Mouse (Mus musculus) stomach, embryonic 15.5 days (tissue): ENCODE results near the gene Tnnt3. TPM values are rescaled to one million over a fixed set of nuclear protein-coding genes. Genes with fewer than 3 reads are reported as not detected.

ENCODE experiments used
- ATAC-seq: fragments of 200-750 bp; cut with Nextera tagmentation; 2 replicates; pipeline ENCODE4 v1.8.0; 2017; ENCODE audit warnings: low read depth, moderate number of reproducible peaks, moderate TSS enrichment; ENCODE audit not compliant: insufficient read depth, low FRiP score
- H3K27ac ChIP-seq: fragments of 300-500 bp; sonication (generic); 2 replicates; pipeline ENCODE4 v1.5.1; 2015; ENCODE audit warnings: mild to moderate bottlenecking, inconsistent platforms
- H3K27me3 ChIP-seq: fragments of 300-500 bp; sonication (generic); replicated peaks from 2 replicates; pipeline ENCODE4 v1.6.1; 2015; ENCODE audit warnings: inconsistent platforms
- H3K36me3 ChIP-seq: fragments of 300-500 bp; sonication (generic); 2 replicates; pipeline ENCODE4 v1.6.1; 2015; ENCODE audit warnings: inconsistent platforms
- H3K4me1 ChIP-seq: fragments of 300-500 bp; sonication (generic); 2 replicates; pipeline ENCODE4 v1.6.1; 2015; ENCODE audit warnings: inconsistent platforms
- H3K4me2 ChIP-seq: fragments of 300-500 bp; sonication (generic); 2 replicates; pipeline ENCODE4 v1.6.1; 2015; ENCODE audit warnings: mild to moderate bottlenecking, inconsistent platforms
- H3K4me3 ChIP-seq: fragments of 300-500 bp; sonication (generic); replicated peaks from 2 replicates; pipeline ENCODE4 v1.5.1; 2015; ENCODE audit warnings: inconsistent platforms
- H3K9ac ChIP-seq: fragments of 300-500 bp; sonication (generic); 2 replicates; pipeline ENCODE4 v1.6.1; 2015; ENCODE audit warnings: inconsistent platforms
- H3K9me3 ChIP-seq: fragments of 300-500 bp; sonication (generic); 2 replicates; pipeline ENCODE4 v1.6.1; 2016; ENCODE audit warnings: inconsistent platforms
- WGBS: fragments of 180-500 bp; shearing (Covaris S2); methylation state at CpG from one replicate; pipeline ENCODE4 v1.1.7; 2015; 5-methylcytosine and 5-hydroxymethylcytosine counted together
- polyA plus RNA-seq: library from polyadenylated mRNA; unstranded; fragments of >200 nt; fragmentation: Nextera tagmentation; extraction: Ambion mirVana; gene quantifications from 2 replicates; pipeline ENCODE4 v1.2.1, GENCODE M21; 2015

The Tnnt3 gene
- polyA plus RNA-seq, 1 experiment from 2014 or later, result 4.6 TPM

DNA sequence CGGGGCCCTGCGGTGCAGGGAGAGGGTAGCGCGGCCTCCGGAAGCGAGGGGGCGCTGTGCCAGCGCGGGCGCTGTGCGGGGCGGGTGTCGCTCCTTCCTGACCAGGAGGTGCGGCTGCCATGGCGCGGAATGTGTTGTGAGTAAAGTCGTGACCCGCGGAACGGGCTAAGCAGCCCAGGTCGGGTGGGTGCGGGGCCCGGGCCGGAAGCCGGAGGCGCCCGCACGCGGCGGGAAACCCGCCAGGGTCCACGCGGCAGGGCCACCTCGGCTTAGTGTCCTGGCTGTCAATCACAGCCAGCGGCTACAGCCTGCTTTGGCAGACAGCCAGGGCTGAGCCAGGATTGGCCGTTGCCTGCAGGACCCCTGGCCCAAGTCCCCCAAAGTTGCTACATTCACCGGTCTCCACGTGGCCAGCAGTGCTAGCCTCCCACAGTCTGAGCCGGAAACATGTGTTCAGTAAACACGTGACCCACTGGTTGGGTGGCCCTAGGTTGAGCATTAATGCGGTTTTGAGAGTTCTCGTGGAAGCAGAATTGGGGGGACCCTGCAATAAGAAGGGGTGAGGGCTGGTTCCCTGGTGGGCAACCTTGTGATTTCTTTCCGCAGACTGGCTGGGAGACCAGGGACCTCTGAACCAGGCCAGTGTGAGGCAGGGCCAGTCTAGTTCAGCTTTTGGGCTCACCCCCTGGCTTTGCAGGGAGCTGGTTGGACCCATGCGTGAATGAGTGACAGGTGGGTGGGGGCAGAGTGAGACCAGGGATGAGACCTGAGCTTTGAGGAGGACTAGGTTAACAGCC, 34.6 kb downstream of the Tnnt3 start:
- Histone ChIP-seq H3K9ac (peak overlapping the region; percentile 76), H3K27ac (peak overlapping the region; percentile 96), H3K4me3 (peak overlapping the region; percentile 65), H3K4me2 (peak overlapping the region; percentile 86), H3K4me1 (peaks cover 52% of the 10 kb centered on the region), H3K27me3 (no peaks in the 10 kb centered on the region), H3K36me3 (no peaks in the 10 kb centered on the region), H3K9me3 (no peaks in the 10 kb centered on the region)
- 2% methylated on average over 44 of the region's 44 CpGs for WGBS
- peak; percentile 67 for ATAC-seq

DNA sequence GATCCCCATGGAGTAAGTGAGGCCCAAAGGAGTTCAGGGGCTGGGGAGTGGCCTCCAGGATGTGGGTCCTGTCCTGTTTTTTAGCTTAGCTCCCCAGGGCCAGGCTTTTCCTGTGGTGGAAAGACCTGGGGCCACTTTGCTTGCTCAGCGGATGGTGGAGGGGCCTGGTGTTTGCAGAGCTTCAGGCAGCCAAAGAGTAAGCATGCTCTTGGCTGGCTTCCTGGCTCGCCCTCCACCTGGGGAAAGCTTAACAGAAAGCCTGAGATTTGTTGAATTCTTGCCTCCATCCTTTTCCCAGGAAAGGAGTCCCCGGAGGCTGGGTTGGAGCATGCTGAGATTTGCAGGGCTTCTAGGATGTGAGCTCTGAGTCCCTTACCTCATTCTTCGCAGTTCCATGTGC, 36.5 kb downstream of the Tnnt3 start:
- no peaks in the 10 kb centered on the region for H3K27me3 ChIP-seq
- H3K4me3 ChIP-seq, result no peak overlapping the region
- H3K4me2 ChIP-seq, result no peak overlapping the region
- peak; percentile 36 for ATAC-seq
- H3K4me1 ChIP-seq, result peaks cover 61% of the 10 kb centered on the region
- H3K9me3 ChIP-seq, result no peaks in the 10 kb centered on the region
- no peaks in the 10 kb centered on the region for H3K36me3 ChIP-seq
- WGBS, result 45% methylated on average over 4 of the region's 4 CpGs
- peak overlapping the region; percentile 96 for H3K27ac ChIP-seq
- H3K9ac ChIP-seq, result peak overlapping the region; percentile 20; the same call in 1 of the 2 replicates

DNA sequence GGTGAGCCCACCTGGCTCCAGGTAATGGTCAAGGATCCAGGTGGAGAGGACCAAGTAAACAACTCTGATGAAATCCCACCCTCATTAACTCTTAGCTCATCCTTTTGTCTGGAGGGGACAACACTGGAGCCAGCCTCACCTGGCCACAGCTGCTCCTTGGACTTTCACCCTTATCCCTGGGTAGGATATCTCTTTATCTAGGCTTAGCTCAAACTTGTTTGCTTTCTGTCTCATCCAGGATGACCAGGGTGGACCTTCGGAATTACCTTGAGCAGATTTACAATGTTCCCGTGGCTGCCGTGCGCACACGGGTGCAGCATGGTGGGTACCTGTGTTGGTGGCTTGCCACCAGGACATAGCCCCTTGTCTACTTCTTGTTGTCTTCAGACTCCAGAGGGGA, 37.2 kb downstream of the Tnnt3 start:
- Histone ChIP-seq H3K4me3 (no peak overlapping the region), H3K4me2 (no peak overlapping the region), H3K27me3 (no peaks in the 10 kb centered on the region), H3K4me1 (peaks cover 63% of the 10 kb centered on the region), H3K9me3 (no peaks in the 10 kb centered on the region), H3K36me3 (no peaks in the 10 kb centered on the region), H3K9ac (no peak overlapping the region), H3K27ac (peak overlapping the region; percentile 96)
- 90% methylated on average over 5 of the region's 5 CpGs for WGBS
- no peak for ATAC-seq

DNA sequence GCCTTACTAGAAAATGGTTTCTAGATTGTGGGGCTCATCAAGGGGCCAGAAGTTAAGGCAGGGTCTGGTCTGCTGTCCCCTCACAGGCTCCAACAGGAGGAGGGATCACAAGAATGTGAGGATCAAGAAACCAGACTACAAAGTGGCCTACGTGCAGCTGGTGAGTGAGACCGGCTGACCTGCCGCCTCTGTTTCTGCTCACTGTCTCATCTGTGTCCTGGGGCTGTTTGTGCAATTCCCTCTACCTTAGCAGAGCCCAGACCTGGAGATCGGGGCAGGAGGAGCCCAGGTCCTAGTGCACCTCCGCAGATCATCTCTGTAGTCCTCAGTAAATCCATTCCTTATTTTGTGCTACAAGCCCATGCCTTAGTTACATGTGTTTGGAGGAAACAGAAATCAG, 38.5 kb downstream of the Tnnt3 start:
- no peaks in the 10 kb centered on the region for H3K9me3 ChIP-seq
- peaks cover 57% of the 10 kb centered on the region for H3K4me1 ChIP-seq
- no peak overlapping the region for H3K4me3 ChIP-seq
- no peak overlapping the region for H3K9ac ChIP-seq
- peak overlapping the region; percentile 89 for H3K27ac ChIP-seq
- no peak overlapping the region for H3K4me2 ChIP-seq
- no peaks in the 10 kb centered on the region for H3K36me3 ChIP-seq
- H3K27me3 ChIP-seq, result no peaks in the 10 kb centered on the region
- WGBS, result 49% methylated on average over 5 of the region's 5 CpGs
- no peak for ATAC-seq

DNA sequence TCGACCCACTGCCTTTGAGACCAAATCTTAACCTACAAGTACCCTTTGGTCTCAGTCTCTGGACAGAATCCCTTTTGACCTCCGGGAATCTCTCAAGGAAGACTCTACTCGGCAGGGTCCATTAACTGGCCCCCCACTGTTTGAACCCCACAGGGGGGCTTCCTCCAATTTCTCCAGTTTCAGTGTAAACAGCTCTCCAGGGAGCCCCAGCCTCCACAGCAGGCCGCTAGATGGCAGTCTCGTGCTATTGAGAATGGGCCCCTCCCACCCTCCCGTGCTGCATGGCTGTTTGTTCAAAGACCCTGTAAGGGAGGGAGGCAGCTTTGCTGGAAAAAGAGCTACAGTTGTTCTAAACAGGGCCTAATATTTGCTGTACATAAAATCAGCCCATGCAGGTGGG, 39.2 kb downstream of the Tnnt3 start:
- ATAC-seq, result peak; percentile 24; the same call in 1 of the 2 replicates
- no peak overlapping the region for H3K4me3 ChIP-seq
- peak overlapping the region; percentile 29 for H3K4me2 ChIP-seq
- H3K9me3 ChIP-seq, result no peaks in the 10 kb centered on the region
- WGBS, result 10% methylated on average over 6 of the region's 6 CpGs
- no peaks in the 10 kb centered on the region for H3K27me3 ChIP-seq
- no peaks in the 10 kb centered on the region for H3K36me3 ChIP-seq
- H3K4me1 ChIP-seq, result peaks cover 58% of the 10 kb centered on the region
- H3K27ac ChIP-seq, result peak overlapping the region; percentile 89
- no peak overlapping the region for H3K9ac ChIP-seq

DNA sequence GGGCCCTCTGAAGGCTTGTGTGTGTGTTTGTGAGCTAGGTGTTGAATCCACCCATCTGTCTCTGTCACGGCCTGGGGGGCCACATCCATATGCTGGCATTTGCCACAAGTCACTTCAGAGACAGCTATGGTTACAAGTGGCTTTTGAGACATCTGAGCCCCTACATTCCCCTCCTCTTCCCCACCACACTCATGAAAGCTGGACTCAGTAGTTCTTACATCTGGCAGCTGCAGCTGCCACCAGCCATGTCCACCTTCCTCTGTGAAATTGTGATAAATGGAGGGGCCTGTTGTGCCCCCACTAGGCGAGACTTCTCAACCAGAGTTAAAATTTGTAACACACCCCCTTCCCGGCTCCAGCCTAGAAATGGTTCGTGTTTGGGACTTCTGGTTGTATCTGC, 39.7 kb downstream of the Tnnt3 start:
- Histone ChIP-seq H3K9ac (no peak overlapping the region), H3K4me3 (no peak overlapping the region), H3K4me1 (peaks cover 63% of the 10 kb centered on the region), H3K4me2 (peak overlapping the region; percentile 29), H3K27me3 (no peaks in the 10 kb centered on the region), H3K36me3 (no peaks in the 10 kb centered on the region), H3K9me3 (no peaks in the 10 kb centered on the region), H3K27ac (peak overlapping the region; percentile 89)
- 16% methylated on average over 4 of the region's 4 CpGs for WGBS
- ATAC-seq, result no peak

DNA sequence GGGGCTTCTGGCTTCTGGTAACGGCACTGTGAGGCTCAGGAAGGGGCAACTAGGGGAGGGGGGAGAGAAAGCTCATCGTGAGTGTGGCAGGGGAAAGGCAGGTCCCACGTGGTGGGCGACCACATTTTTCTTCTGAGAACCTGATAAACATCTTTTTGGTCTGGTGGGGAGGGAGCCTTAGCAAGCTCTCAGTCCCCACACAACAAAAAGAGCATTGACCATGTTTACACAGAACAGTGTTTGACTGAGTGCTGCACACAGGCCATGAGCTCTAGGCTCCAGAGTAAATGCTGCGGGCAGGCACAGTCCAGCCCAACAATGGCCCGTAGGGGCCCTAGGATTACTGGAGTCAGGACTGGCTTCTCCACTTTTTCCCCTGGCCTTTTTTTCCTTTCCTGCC, 40.1 kb downstream of the Tnnt3 start:
- Histone ChIP-seq H3K4me3 (no peak overlapping the region), H3K27me3 (no peaks in the 10 kb centered on the region), H3K9me3 (no peaks in the 10 kb centered on the region), H3K4me1 (peaks cover 60% of the 10 kb centered on the region), H3K9ac (no peak overlapping the region), H3K36me3 (no peaks in the 10 kb centered on the region), H3K4me2 (no peak overlapping the region), H3K27ac (peak overlapping the region; percentile 89)
- 15% methylated on average over 6 of the region's 6 CpGs for WGBS
- peak; percentile 34; the same call in 1 of the 2 replicates for ATAC-seq

DNA sequence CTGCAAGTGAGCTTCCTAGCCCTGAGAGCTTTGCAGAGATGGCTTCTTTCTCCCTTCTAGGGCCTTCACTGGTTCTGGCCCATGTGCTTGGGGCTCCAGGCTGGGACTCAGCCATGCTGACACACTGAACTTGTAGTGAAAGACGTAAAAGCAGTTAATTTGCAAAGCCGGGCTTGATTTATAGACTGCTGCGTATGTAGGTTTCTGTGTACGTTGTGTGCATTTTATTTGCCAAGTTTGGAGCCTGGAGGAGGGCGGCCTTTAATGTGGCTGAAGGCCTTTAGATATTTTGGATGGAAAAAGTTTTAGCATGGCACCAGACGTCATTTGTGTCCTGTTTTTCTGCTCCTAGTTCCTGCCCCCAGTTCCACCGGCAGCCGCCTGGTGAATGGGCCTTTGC, 41.2 kb downstream of the Tnnt3 start:
- Histone ChIP-seq H3K4me2 (no peak overlapping the region), H3K9me3 (no peaks in the 10 kb centered on the region), H3K27me3 (no peaks in the 10 kb centered on the region), H3K27ac (peak overlapping the region; percentile 89), H3K36me3 (no peaks in the 10 kb centered on the region), H3K9ac (no peak overlapping the region), H3K4me1 (peaks cover 50% of the 10 kb centered on the region), H3K4me3 (no peak overlapping the region)
- no peak for ATAC-seq
- 45% methylated on average over 8 of the region's 8 CpGs for WGBS

DNA sequence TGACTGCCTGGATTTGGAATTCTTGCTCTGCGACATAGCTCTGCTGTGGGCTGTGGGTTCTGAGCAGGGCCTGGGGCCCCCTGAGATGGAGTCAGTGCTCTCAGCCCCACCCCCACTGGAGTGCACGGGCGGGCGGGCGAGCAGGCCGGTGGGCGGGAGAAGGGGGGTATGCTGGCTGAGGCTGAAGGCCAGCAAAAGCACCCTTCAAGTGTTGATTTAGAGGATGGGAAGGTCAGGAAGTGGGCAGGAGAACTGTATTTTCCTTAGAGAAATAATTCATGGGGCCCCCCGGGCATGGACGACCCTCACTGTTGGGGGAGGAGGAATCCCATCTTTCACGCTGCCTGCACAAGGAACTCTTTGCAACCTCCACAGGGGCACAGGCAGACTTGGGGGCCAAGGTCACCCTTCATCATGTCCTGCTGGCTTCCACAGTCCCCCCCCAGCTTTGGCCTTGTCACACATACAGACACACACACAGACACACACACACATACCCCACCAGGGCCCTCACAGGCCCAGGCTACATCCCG, 44.2 kb downstream of the Tnnt3 start:
- Histone ChIP-seq H3K4me1 (peaks cover 36% of the 10 kb centered on the region), H3K27ac (peak overlapping the region; percentile 76), H3K9ac (0 out of 2 replicates have a peak overlapping the region, but pooled peaks have one; percentile 16), H3K27me3 (no peaks in the 10 kb centered on the region), H3K9me3 (no peaks in the 10 kb centered on the region), H3K4me2 (no peak overlapping the region), H3K4me3 (no peak overlapping the region), H3K36me3 (no peaks in the 10 kb centered on the region)
- WGBS, result 12% methylated on average over 11 of the region's 11 CpGs
- peak; percentile 28; the same call in 1 of the 2 replicates for ATAC-seq

DNA sequence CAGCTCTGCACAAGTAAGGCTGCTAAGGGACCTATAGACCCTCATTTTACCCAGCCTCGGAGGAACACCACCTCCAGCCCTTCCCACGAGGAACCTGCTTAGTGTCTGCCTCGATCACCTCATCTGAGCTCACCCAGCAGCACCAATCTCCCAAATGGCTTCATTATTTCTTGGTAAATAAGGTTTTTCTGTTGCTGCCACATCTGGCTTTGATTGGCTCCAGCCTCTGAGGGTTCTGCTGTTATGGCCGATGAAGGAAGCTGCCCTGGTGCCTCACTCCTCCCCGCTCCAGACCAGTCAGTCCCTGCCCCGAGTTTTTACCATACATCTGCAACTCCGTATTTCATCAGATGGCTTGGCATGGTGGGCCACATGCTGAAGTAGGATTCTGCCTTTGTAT, 47.3 kb downstream of the Tnnt3 start:
- no peak overlapping the region for H3K4me2 ChIP-seq
- no peak for ATAC-seq
- no peaks in the 10 kb centered on the region for H3K27me3 ChIP-seq
- H3K9me3 ChIP-seq, result no peaks in the 10 kb centered on the region
- no peak overlapping the region for H3K4me3 ChIP-seq
- no peak overlapping the region for H3K27ac ChIP-seq
- H3K36me3 ChIP-seq, result no peaks in the 10 kb centered on the region
- peaks cover 20% of the 10 kb centered on the region for H3K4me1 ChIP-seq
- H3K9ac ChIP-seq, result no peak overlapping the region
- 73% methylated on average over 7 of the region's 7 CpGs for WGBS

DNA sequence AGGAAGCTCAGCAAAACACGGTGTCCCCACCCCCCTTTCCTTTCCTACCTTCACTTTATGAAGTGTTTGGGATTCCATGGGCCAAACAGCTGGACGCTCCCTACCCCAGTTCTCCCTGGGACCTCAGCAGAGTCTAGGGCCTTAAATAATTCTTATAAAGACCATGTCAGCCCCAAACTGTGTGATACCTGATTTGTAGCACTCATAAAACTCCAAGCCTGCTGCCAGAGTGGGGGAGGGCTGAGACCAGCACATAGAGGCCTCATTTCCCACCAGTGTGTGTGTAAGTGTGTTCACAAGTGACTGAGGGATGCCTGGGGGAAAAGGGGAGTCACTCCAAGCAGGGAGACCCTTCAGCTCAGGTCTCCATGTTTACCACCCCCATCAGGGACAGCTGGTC, 49.2 kb downstream of the Tnnt3 start:
- Histone ChIP-seq H3K9me3 (no peaks in the 10 kb centered on the region), H3K4me3 (no peak overlapping the region), H3K4me1 (peaks cover 22% of the 10 kb centered on the region), H3K9ac (no peak overlapping the region), H3K27ac (peak overlapping the region; percentile 18; the same call in 1 of the 2 replicates), H3K36me3 (no peaks in the 10 kb centered on the region), H3K27me3 (no peaks in the 10 kb centered on the region), H3K4me2 (no peak overlapping the region)
- ATAC-seq, result no peak
- WGBS, result 24% methylated on average over 2 of the region's 2 CpGs

DNA sequence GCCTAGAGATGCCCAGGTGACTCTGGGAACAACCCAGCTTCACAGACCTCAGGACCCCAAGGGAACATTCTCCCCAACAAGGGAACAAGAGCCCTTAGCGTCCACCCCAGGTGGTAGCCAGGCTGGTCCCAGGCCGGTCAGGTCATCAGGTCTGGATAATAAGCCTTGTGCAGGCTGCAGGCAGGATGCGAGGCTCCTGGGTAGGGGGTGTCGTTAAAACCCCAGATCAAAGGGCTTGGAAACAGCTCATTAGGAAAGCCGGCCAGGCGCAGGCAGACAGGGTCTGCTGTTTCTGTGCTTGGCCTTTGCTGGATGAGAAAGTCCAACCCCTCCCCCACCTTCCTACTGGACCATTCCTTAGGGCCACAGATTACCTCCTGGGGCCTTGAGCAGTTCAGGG, 50.1 kb downstream of the Tnnt3 start:
- Histone ChIP-seq H3K4me3 (no peak overlapping the region), H3K9ac (no peak overlapping the region), H3K4me1 (peaks cover 23% of the 10 kb centered on the region), H3K36me3 (no peaks in the 10 kb centered on the region), H3K27me3 (no peaks in the 10 kb centered on the region), H3K4me2 (no peak overlapping the region), H3K9me3 (no peaks in the 10 kb centered on the region), H3K27ac (no peak overlapping the region)
- no peak for ATAC-seq
- 58% methylated on average over 6 of the region's 6 CpGs for WGBS
